Mouse (Mus musculus) kidney, embryonic 14.5 days (tissue): ENCODE measurements around the gene Zmynd15. TPM values are rescaled to one million over a fixed set of nuclear protein-coding genes. Genes with fewer than 3 reads are reported as not detected.
"Not testable (repeated sequence)": the region's sequence is repeated elsewhere in the genome, so short reads cannot be mapped to it uniquely, and the experiment has no call there.

ENCODE experiments used
- ATAC-seq: fragments of 200-750 bp; cut with Nextera tagmentation; 2 replicates; pipeline ENCODE4 v1.8.0; 2017; ENCODE audit warnings: moderate number of reproducible peaks, mild to moderate bottlenecking, moderate TSS enrichment, moderate library complexity; ENCODE audit not compliant: low FRiP score, low TSS enrichment
- H3K27ac ChIP-seq: fragments of 300-500 bp; sonication (generic); 2 replicates; pipeline ENCODE4 v1.5.1; 2014; ENCODE audit warnings: low read depth, mild to moderate bottlenecking, low read length, moderate library complexity, mixed read lengths
- H3K27me3 ChIP-seq: fragments of 300-500 bp; sonication (generic); 2 replicates; pipeline ENCODE4 v1.6.1; 2014; ENCODE audit warnings: mild to moderate bottlenecking, low read length; ENCODE audit not compliant: control insufficient read depth, insufficient read depth
- H3K36me3 ChIP-seq: fragments of 300-500 bp; sonication (generic); 2 replicates; pipeline ENCODE4 v1.6.1; 2014; ENCODE audit warnings: low read length, mixed read lengths; ENCODE audit not compliant: control insufficient read depth, insufficient read depth
- H3K4me1 ChIP-seq: fragments of 300-500 bp; sonication (generic); 2 replicates; pipeline ENCODE4 v1.6.1; 2014; ENCODE audit warnings: low read length, mixed read lengths; ENCODE audit not compliant: control insufficient read depth, insufficient read depth
- H3K4me2 ChIP-seq: fragments of 300-500 bp; sonication (generic); replicated peaks from 2 replicates; pipeline ENCODE4 v1.6.1; 2014; ENCODE audit warnings: low read depth, mild to moderate bottlenecking, low read length
- H3K4me3 ChIP-seq: fragments of 300-500 bp; sonication (generic); 2 replicates; pipeline ENCODE4 v1.5.1; 2014; ENCODE audit warnings: mild to moderate bottlenecking, low read length
- H3K9ac ChIP-seq: fragments of 300-500 bp; sonication (generic); 2 replicates; pipeline ENCODE4 v1.6.1; 2014; ENCODE audit warnings: low read depth, mild to moderate bottlenecking, low read length, moderate library complexity
- H3K9me3 ChIP-seq: fragments of 300-500 bp; sonication (generic); 2 replicates; pipeline ENCODE4 v1.6.1; 2016; ENCODE audit warnings: low read length; ENCODE audit not compliant: control insufficient read depth
- WGBS: fragments of 180-500 bp; shearing (Covaris S2); extraction: QIAGEN DNeasy Blood & Tissue Kit; methylation state at CpG from one replicate; pipeline ENCODE4 v1.1.7; 2014; 5-methylcytosine and 5-hydroxymethylcytosine counted together
- polyA plus RNA-seq: library from polyadenylated mRNA; unstranded; fragments of >200 nt; fragmentation: Nextera tagmentation; extraction: Ambion mirVana; gene quantifications from 2 replicates; pipeline ENCODE4 v1.2.1, GENCODE M21; 2014

Zmynd15 gene
- polyA plus RNA-seq, 1 experiment from 2014 or later, result 0.88 TPM

GRCm38 (mm10) chr11:70459601-70460101 lies 418 bp downstream of the Zmynd15 start, which contains the start of gene Cxcl16:
TSS of gene Cxcl16 (minus strand) at chr11:70459984.
- peak; percentile 56; the same call in 1 of the 2 replicates for ATAC-seq
- no peaks in the 10 kb centered on the region for H3K36me3 ChIP-seq
- peak within 1 kb of the TSS; percentile 60 for H3K4me3 ChIP-seq
- peak within 1 kb of the TSS; percentile 55 for H3K9ac ChIP-seq
- no peaks in the 10 kb centered on the region for H3K9me3 ChIP-seq
- peaks cover 28% of the 10 kb centered on the region for H3K27me3 ChIP-seq
- H3K4me1 ChIP-seq, result peaks cover 9% of the 10 kb centered on the region; the same call in 1 of the 2 replicates
- peak within 1 kb of the TSS; percentile 98 for H3K4me2 ChIP-seq
- no peak within 1 kb of the TSS for H3K27ac ChIP-seq
- 3% methylated on average over 30 of the region's 30 CpGs for WGBS

GRCm38 (mm10) chr11:70463970-70464369 lies 4.7 kb downstream of the Zmynd15 start:
- H3K4me2 ChIP-seq, result no peak overlapping the region
- peaks cover 31% of the 10 kb centered on the region for H3K27me3 ChIP-seq
- no peak overlapping the region for H3K27ac ChIP-seq
- no peaks in the 10 kb centered on the region for H3K36me3 ChIP-seq
- no peak overlapping the region for H3K4me3 ChIP-seq
- H3K9me3 ChIP-seq, result no peaks in the 10 kb centered on the region
- no peak; the same call in 1 of the 2 replicates for ATAC-seq
- 75% methylated on average over 5 of the region's 5 CpGs for WGBS
- peaks cover 15% of the 10 kb centered on the region; the same call in 1 of the 2 replicates for H3K4me1 ChIP-seq
- no peak overlapping the region for H3K9ac ChIP-seq

GRCm38 (mm10) chr11:70465211-70465610 lies 6.0 kb downstream of the Zmynd15 start:
- Histone ChIP-seq H3K27ac (no peak overlapping the region), H3K9me3 (no peaks in the 10 kb centered on the region), H3K27me3 (peaks cover 19% of the 10 kb centered on the region), H3K4me2 (peak overlapping the region; percentile 46), H3K4me1 (peaks cover 10% of the 10 kb centered on the region; the same call in 1 of the 2 replicates), H3K36me3 (no peaks in the 10 kb centered on the region), H3K9ac (peak overlapping the region; percentile 28; the same call in 1 of the 2 replicates), H3K4me3 (peak overlapping the region; percentile 25)
- 0 out of 2 replicates have a peak, but pooled peaks have one; percentile 41 for ATAC-seq
- 24% methylated on average over 16 of the region's 16 CpGs for WGBS

GRCm38 (mm10) chr11:70465824-70466223 lies 6.6 kb downstream of the Zmynd15 start:
- Histone ChIP-seq H3K4me1 (peaks cover 10% of the 10 kb centered on the region; the same call in 1 of the 2 replicates), H3K9ac (peak overlapping the region; percentile 28; the same call in 1 of the 2 replicates), H3K4me2 (peak overlapping the region; percentile 46), H3K27me3 (peaks cover 14% of the 10 kb centered on the region; the same call in 1 of the 2 replicates), H3K27ac (no peak overlapping the region), H3K4me3 (peak overlapping the region; percentile 25), H3K9me3 (no peaks in the 10 kb centered on the region), H3K36me3 (no peaks in the 10 kb centered on the region)
- no peak for ATAC-seq
- whole genome bisulfite sequencing, result 14% methylated on average over 23 of the region's 23 CpGs

- Histone ChIP-seq H3K27ac (no peak overlapping the region), H3K4me3 (no peak overlapping the region), H3K9me3 (no peaks in the 10 kb centered on the region), H3K4me2 (no peak overlapping the region), H3K9ac (no peak overlapping the region), H3K4me1 (peaks cover 10% of the 10 kb centered on the region; the same call in 1 of the 2 replicates), H3K36me3 (no peaks in the 10 kb centered on the region), H3K27me3 (peaks cover 14% of the 10 kb centered on the region; the same call in 1 of the 2 replicates)
- no peak for ATAC-seq
- 88% methylated on average over 5 of the region's 5 CpGs for WGBS
These were observed 8.8 kb downstream of the Zmynd15 start for GRCm38 (mm10) chr11:70467902-70468619.

GRCm38 (mm10) chr11:70469764-70470163 lies 10.5 kb downstream of the Zmynd15 start:
- H3K36me3 ChIP-seq, result no peaks in the 10 kb centered on the region
- H3K9me3 ChIP-seq, result no peaks in the 10 kb centered on the region
- H3K4me1 ChIP-seq, result peaks cover 13% of the 10 kb centered on the region; the same call in 1 of the 2 replicates
- H3K4me2 ChIP-seq, result no peak overlapping the region
- H3K27me3 ChIP-seq, result peaks cover 7% of the 10 kb centered on the region; the same call in 1 of the 2 replicates
- H3K4me3 ChIP-seq, result no peak overlapping the region
- no peak overlapping the region for H3K9ac ChIP-seq
- no peak overlapping the region for H3K27ac ChIP-seq
- no peak for ATAC-seq
- 91% methylated on average over 3 of the region's 3 CpGs for WGBS

- no peaks in the 10 kb centered on the region for H3K36me3 ChIP-seq
- no peak for ATAC-seq
- no peak overlapping the region for H3K4me2 ChIP-seq
- H3K9me3 ChIP-seq, result no peaks in the 10 kb centered on the region
- no peak overlapping the region for H3K9ac ChIP-seq
- H3K4me3 ChIP-seq, result no peak overlapping the region
- no peak overlapping the region for H3K27ac ChIP-seq
- no peaks in the 10 kb centered on the region for H3K27me3 ChIP-seq
- peaks cover 4% of the 10 kb centered on the region; the same call in 1 of the 2 replicates for H3K4me1 ChIP-seq
These were observed 13.5 kb downstream of the Zmynd15 start for GRCm38 (mm10) chr11:70472716-70473115.

- WGBS, result 70% methylated on average over 5 of the region's 5 CpGs
- not testable (repeated sequence) for H3K4me1 ChIP-seq, H3K4me2 ChIP-seq, H3K9ac ChIP-seq, H3K27ac ChIP-seq, H3K4me3 ChIP-seq, H3K9me3 ChIP-seq, H3K27me3 ChIP-seq, H3K36me3 ChIP-seq, ATAC-seq
These were observed 14.1 kb downstream of the Zmynd15 start for GRCm38 (mm10) chr11:70473291-70473690.
